Mouse (Mus musculus) myocyte (in vitro differentiated cells): Measurements from ENCODE around the gene Kif5c.

Experiments used
- CEBPB ChIP-seq: IDR thresholded peaks from 2 replicates; pipeline ENCODE4 v1.6.1; 2011; ENCODE audit warnings: mild to moderate bottlenecking, moderate library complexity; ENCODE audit not compliant: poor library complexity, insufficient read depth, severe bottlenecking
- E2F4 ChIP-seq: IDR thresholded peaks from one replicate; pipeline ENCODE4 v1.6.1; 2011; ENCODE audit warnings: mild to moderate bottlenecking, control low read depth, moderate library complexity; ENCODE audit not compliant: insufficient read depth
- MAX ChIP-seq: IDR thresholded peaks from one replicate; pipeline ENCODE4 v1.6.1; 2011; ENCODE audit warnings: low read depth, mild to moderate bottlenecking, control low read depth
- MYOD1 ChIP-seq, 3 experiments: IDR thresholded peaks; one replicate each; pipeline ENCODE4 v1.6.1; 2011; ENCODE audit warnings: control low read depth in 2 of 3, low read depth in 2 of 3, mild to moderate bottlenecking in 2 of 3, moderate library complexity in 1 of 3; ENCODE audit not compliant: insufficient read length in 2 of 3, control insufficient read depth in 1 of 3
- MYOG ChIP-seq, 3 experiments: IDR thresholded peaks; one replicate each; pipeline ENCODE4 v1.6.1; 2011; ENCODE audit warnings: control low read depth in 2 of 3, low read depth in 2 of 3, mild to moderate bottlenecking in 2 of 3; ENCODE audit not compliant: insufficient read length in 2 of 3, control insufficient read depth in 1 of 3, insufficient read depth in 1 of 3
- POLR2A ChIP-seq: IDR thresholded peaks from one replicate; pipeline ENCODE4 v1.6.1; 2011; ENCODE audit warnings: low read depth, mild to moderate bottlenecking, control low read depth, moderate library complexity; ENCODE audit not compliant: insufficient read length
- POLR2AphosphoS2 ChIP-seq: IDR thresholded peaks from one replicate; pipeline ENCODE4 v1.6.1; 2011; ENCODE audit warnings: low read depth, control low read depth; ENCODE audit not compliant: insufficient read length
- REST ChIP-seq: IDR thresholded peaks from one replicate; pipeline ENCODE4 v1.6.1; 2011; ENCODE audit warnings: mild to moderate bottlenecking, control low read depth, moderate library complexity; ENCODE audit not compliant: insufficient read depth, insufficient read length
- SRF ChIP-seq: IDR thresholded peaks from one replicate; pipeline ENCODE4 v1.6.1; 2011; ENCODE audit warnings: low read depth; ENCODE audit not compliant: control insufficient read depth, insufficient read length
- TCF12 ChIP-seq: IDR thresholded peaks from one replicate; pipeline ENCODE4 v1.6.1; 2011; ENCODE audit warnings: mild to moderate bottlenecking, control low read depth; ENCODE audit not compliant: poor library complexity, insufficient read depth, severe bottlenecking
- USF1 ChIP-seq: IDR thresholded peaks from one replicate; pipeline ENCODE4 v1.6.1; 2011; ENCODE audit warnings: low read depth, mild to moderate bottlenecking, control low read depth, moderate library complexity

DNA sequence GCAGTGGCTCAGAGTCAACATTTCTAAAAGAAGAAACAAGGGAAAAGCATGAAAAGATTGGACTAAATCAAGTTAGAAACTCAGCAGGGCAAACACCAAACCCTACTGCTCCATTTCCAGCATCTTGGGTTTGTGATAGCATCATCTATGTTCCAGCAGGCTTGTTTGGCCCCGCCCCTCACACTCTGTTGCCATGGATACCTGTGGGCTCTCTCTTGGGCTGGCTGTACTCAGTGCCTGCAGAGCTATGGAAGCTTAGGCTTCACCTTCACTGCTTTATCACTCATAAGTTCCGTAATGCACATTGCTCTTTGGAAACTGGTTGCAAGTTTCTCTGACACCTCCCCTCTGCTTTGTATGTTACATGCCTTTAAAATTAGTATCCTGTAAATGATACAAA is 136.0 kb downstream of the Kif5c start:
- TF ChIP-seq CEBPB: no peak
- TF ChIP-seq POLR2A: no peak
- no peak for TF ChIP-seq MAX
- no peak for TF ChIP-seq TCF12
- no peak for TF ChIP-seq MYOD1 (IDR thresholded peaks at IDR 0.05; ENCODE audit: control insufficient read depth in 1 of 3, insufficient read length in 2 of 3, low read depth in 2 of 3)
- TF ChIP-seq USF1: no peak
- TF ChIP-seq E2F4: no peak
- no peak for TF ChIP-seq POLR2AphosphoS2
- TF ChIP-seq REST: no peak
- no peak for TF ChIP-seq MYOG (IDR thresholded peaks at IDR 0.05; ENCODE audit: control insufficient read depth in 1 of 3, insufficient read depth in 1 of 3, insufficient read length in 2 of 3, low read depth in 2 of 3)
- TF ChIP-seq SRF: no peak
